In genomic region chr2:5454830-5455229, GRCm38 (mm10) we compare ENCODE assay signal across 24 mouse cellular contexts.
DNase-seq lines count a peak whose midpoint lies in the region; ATAC-seq lines count a peak whose summit lies in the region.
"Had no signal": no experiment of that assay in that cellular context is flagged by ENCODE, and none has a peak within 500 bp of the region (broad histone marks: within the 10 kb centered on the region; RNA-seq: fewer than 3 reads in every experiment).

No protein-coding gene starts in this region.

- H3K27ac ChIP-seq in forebrain, embryonic 14.5 days (ENCODE audit: low read depth, low read length) = no peak overlapping the region
- no peak overlapping the region for H3K27ac ChIP-seq in forebrain, embryonic 13.5 days
- no peak overlapping the region for H3K27ac ChIP-seq in lung, embryonic 16.5 days (ENCODE audit: low read length)
- peak overlapping the region; percentile 25 for H3K27ac ChIP-seq in stomach, embryonic 16.5 days (ENCODE audit: low read length)
- H3K27ac ChIP-seq: embryonic facial prominence, embryonic 13.5 days; forebrain, embryonic 15.5 days; hindbrain, embryonic 13.5 days; limb, embryonic 15.5 days; liver, embryonic 14.5 days; midbrain, embryonic 12.5 days had no signal

- no peaks in the 10 kb centered on the region for H3K27me3 ChIP-seq in forebrain, embryonic 14.5 days (replicated peaks; ENCODE audit: control insufficient read depth, insufficient read depth, low read length)
- no peaks in the 10 kb centered on the region for H3K27me3 ChIP-seq in forebrain, embryonic 13.5 days
- no peaks in the 10 kb centered on the region for H3K27me3 ChIP-seq in lung, embryonic 16.5 days (ENCODE audit: control insufficient read depth, insufficient read depth, low read depth, low read length)
- no peaks in the 10 kb centered on the region for H3K27me3 ChIP-seq in stomach, embryonic 16.5 days (ENCODE audit: control insufficient read depth, insufficient read depth, low read length)
- H3K27me3 ChIP-seq: embryonic facial prominence, embryonic 13.5 days; forebrain, embryonic 15.5 days; heart, embryonic 12.5 days; hindbrain, embryonic 13.5 days; limb, embryonic 15.5 days; midbrain, embryonic 12.5 days had no signal

- H3K9ac ChIP-seq in forebrain, embryonic 14.5 days (ENCODE audit: low read length) = no peak overlapping the region
- H3K9ac ChIP-seq in forebrain, embryonic 13.5 days = no peak overlapping the region
- no peak overlapping the region for H3K9ac ChIP-seq in lung, embryonic 16.5 days (ENCODE audit: low read length)
- H3K9ac ChIP-seq in stomach, embryonic 16.5 days (ENCODE audit: low read length) = no peak overlapping the region; the same call in 1 of the 2 replicates
- H3K9ac ChIP-seq: embryonic facial prominence, embryonic 13.5 days; forebrain, embryonic 15.5 days; heart, embryonic 12.5 days; hindbrain, embryonic 13.5 days; limb, embryonic 15.5 days; liver, embryonic 14.5 days; midbrain, embryonic 12.5 days had no signal

- no peak overlapping the region for H3K4me2 ChIP-seq in forebrain, embryonic 14.5 days (ENCODE audit: low read length)
- H3K4me2 ChIP-seq in forebrain, embryonic 13.5 days = no peak overlapping the region
- H3K4me2 ChIP-seq in lung, embryonic 16.5 days (ENCODE audit: low read depth, low read length) = no peak overlapping the region
- H3K4me2 ChIP-seq in stomach, embryonic 16.5 days (ENCODE audit: low read depth, low read length) = no peak overlapping the region
- H3K4me2 ChIP-seq: embryonic facial prominence, embryonic 13.5 days; forebrain, embryonic 15.5 days; heart, embryonic 12.5 days; hindbrain, embryonic 13.5 days; limb, embryonic 15.5 days; midbrain, embryonic 12.5 days had no signal

- 73% methylated on average over 9 of the region's 9 CpGs for WGBS in forebrain, embryonic 14.5 days
- WGBS in forebrain, embryonic 13.5 days = 75% methylated on average over 9 of the region's 9 CpGs
- WGBS in lung, embryonic 16.5 days = 44% methylated on average over 9 of the region's 9 CpGs
- 34% methylated on average over 9 of the region's 9 CpGs for WGBS in stomach, embryonic 16.5 days

- H3K9me3 ChIP-seq in forebrain, embryonic 14.5 days (replicated peaks; ENCODE audit: control insufficient read depth, low read length) = no peaks in the 10 kb centered on the region
- H3K9me3 ChIP-seq in forebrain, embryonic 13.5 days (replicated peaks) = no peaks in the 10 kb centered on the region
- no peaks in the 10 kb centered on the region for H3K9me3 ChIP-seq in lung, embryonic 16.5 days (ENCODE audit: control insufficient read depth, low read length)
- H3K9me3 ChIP-seq in stomach, embryonic 16.5 days (replicated peaks; ENCODE audit: control insufficient read depth, low read length) = no peaks in the 10 kb centered on the region
- H3K9me3 ChIP-seq: embryonic facial prominence, embryonic 13.5 days; forebrain, embryonic 15.5 days; heart, embryonic 12.5 days; hindbrain, embryonic 13.5 days; limb, embryonic 15.5 days; midbrain, embryonic 12.5 days had no signal

- peak; percentile 13 for DNase-seq in forebrain, embryonic 14.5 days (ENCODE audit: low spot score)
- DNase-seq in kidney, postnatal 14 days = peak; percentile 21
- DNase-seq in kidney, adult 18-20 months = no peak
- DNase-seq in lung, adult 18-20 months = no peak
- DNase-seq in ovary, postnatal 10 days (ENCODE audit: low spot score) = no peak
- DNase-seq: adrenal gland, postnatal 14 days; cerebellum, adult 2 months; cerebellum, postnatal 25 days; gastrocnemius, postnatal 25 days; heart, adult 18-20 months; kidney, postnatal 25 days; left cerebral cortex, postnatal 4 days; thymus, adult 18-20 months; thymus, postnatal 36 days had no signal

- H3K4me1 ChIP-seq in forebrain, embryonic 14.5 days (ENCODE audit: control insufficient read depth, insufficient read depth, low read length) = no peaks in the 10 kb centered on the region
- no peaks in the 10 kb centered on the region for H3K4me1 ChIP-seq in forebrain, embryonic 13.5 days
- H3K4me1 ChIP-seq in lung, embryonic 16.5 days (replicated peaks; ENCODE audit: control insufficient read depth, insufficient read depth, low read length) = peaks cover 2% of the 10 kb centered on the region; the same call in 1 of the 2 replicates
- peaks cover 42% of the 10 kb centered on the region for H3K4me1 ChIP-seq in stomach, embryonic 16.5 days (ENCODE audit: control insufficient read depth, insufficient read depth, low read length)
- H3K4me1 ChIP-seq: forebrain, embryonic 15.5 days; hindbrain, embryonic 13.5 days had no signal

- H3K4me3 ChIP-seq in forebrain, embryonic 14.5 days (ENCODE audit: low read depth, low read length) = no peak overlapping the region
- H3K4me3 ChIP-seq in forebrain, embryonic 13.5 days = no peak overlapping the region
- no peak overlapping the region for H3K4me3 ChIP-seq in lung, embryonic 16.5 days (ENCODE audit: low read length)
- H3K4me3 ChIP-seq in stomach, embryonic 16.5 days (replicated peaks; ENCODE audit: low read length) = no peak overlapping the region
- H3K4me3 ChIP-seq: embryonic facial prominence, embryonic 13.5 days; forebrain, embryonic 15.5 days; heart, embryonic 12.5 days; hindbrain, embryonic 13.5 days; limb, embryonic 15.5 days; midbrain, embryonic 12.5 days had no signal

- no peaks in the 10 kb centered on the region for H3K36me3 ChIP-seq in forebrain, embryonic 14.5 days (ENCODE audit: control insufficient read depth, insufficient read depth, low read length)
- H3K36me3 ChIP-seq in forebrain, embryonic 13.5 days (ENCODE audit: poor library complexity, severe bottlenecking) = no peaks in the 10 kb centered on the region
- H3K36me3 ChIP-seq in lung, embryonic 16.5 days (ENCODE audit: control insufficient read depth, insufficient read depth, low read length) = no peaks in the 10 kb centered on the region
- no peaks in the 10 kb centered on the region for H3K36me3 ChIP-seq in stomach, embryonic 16.5 days (ENCODE audit: control insufficient read depth, insufficient read depth, low read length)
- H3K36me3 ChIP-seq: embryonic facial prominence, embryonic 13.5 days; forebrain, embryonic 15.5 days; heart, embryonic 12.5 days; hindbrain, embryonic 13.5 days; limb, embryonic 15.5 days; midbrain, embryonic 12.5 days had no signal

- ATAC-seq in forebrain, embryonic 14.5 days = no peak
- no peak for ATAC-seq in forebrain, embryonic 13.5 days
- peak; percentile 72; the same call in 1 of the 2 replicates for ATAC-seq in lung, embryonic 16.5 days (ENCODE audit: low read depth)
- ATAC-seq in stomach, embryonic 16.5 days (ENCODE audit: insufficient read depth, low FRiP score) = peak; percentile 42; the same call in 1 of the 2 replicates
- ATAC-seq: forebrain, embryonic 15.5 days had no signal

Comparison
In these comparisons a context has a peak if more than half of its experiments do, and no peak if none do; other contexts are left out.
1. DNase-seq: peak in forebrain, embryonic 14.5 days (single experiment) and kidney, postnatal 14 days (single experiment); none in kidney, adult 18-20 months (single experiment), lung, adult 18-20 months (0 of 2) and ovary, postnatal 10 days (single experiment).
2. ATAC-seq: peak in lung, embryonic 16.5 days (single experiment) and stomach, embryonic 16.5 days (single experiment); none in forebrain, embryonic 14.5 days (single experiment) and forebrain, embryonic 13.5 days (single experiment).